Mouse (Mus musculus) right cerebral cortex, adult 2 months (tissue): ENCODE data around the gene Mylk4.
A peak's percentile ranks its signal among the peaks of the same experiment; 100 is the strongest.

Source experiments
- DNase-seq, 2 experiments: peaks; one replicate each; pipeline ENCODE4 v3.0.0; 2021 to 2022; ENCODE audit warnings: low spot score in 2 of 2

Mylk4 gene

GRCm38 (mm10) chr13:32783816-32784215 is at the start of gene Mylk4:
Mylk4 (minus strand) TSS chr13:32783954.
- DNase-seq: no peak

GRCm38 (mm10) chr13:32833237-32833636 is 49.5 kb upstream of the Mylk4 start:
- DNase-seq: no peak

- DNase-seq: no peak
Observed at GRCm38 (mm10) chr13:32832776-32833175, 49.0 kb upstream of the Mylk4 start.

DNA sequence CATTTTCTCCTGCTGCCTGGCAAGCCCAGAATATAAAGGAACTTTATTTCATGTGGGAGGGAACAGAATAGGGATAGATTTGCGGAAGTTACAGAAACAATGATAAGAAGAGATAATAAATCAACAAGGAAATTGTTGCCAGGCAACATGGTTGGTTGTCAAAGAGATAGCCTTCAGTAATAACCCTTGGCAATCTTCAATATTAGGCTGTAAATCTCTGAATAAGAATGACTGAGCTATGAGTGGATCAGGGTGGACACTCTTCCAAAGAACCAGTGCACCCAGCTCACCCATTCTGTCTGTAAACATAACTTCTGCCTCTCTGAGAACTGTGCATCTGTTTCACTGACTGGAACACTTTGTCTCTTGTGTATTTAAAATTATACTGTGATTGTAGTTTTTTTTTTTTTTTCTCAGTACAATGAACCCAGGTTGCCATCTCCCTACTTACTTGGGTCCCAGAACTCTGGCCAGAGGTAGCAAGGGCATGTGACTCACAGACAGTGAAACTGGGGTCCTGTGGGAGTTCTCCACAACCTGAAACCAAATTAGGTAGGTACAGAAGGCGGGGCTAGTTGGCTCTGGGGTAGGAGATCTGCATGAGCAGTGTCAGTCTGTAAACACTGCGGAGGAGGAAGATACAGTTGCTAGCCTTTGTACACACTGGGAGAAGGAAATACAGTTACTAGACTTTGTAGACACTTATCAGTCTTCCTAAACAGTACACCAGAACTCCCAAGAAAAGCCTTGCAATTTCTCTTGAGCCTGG is 47.9 kb upstream of the Mylk4 start:
- DNase-seq: no peak

GRCm38 (mm10) chr13:32828886-32829285 is 45.1 kb upstream of the Mylk4 start:
- no peak for DNase-seq

DNA sequence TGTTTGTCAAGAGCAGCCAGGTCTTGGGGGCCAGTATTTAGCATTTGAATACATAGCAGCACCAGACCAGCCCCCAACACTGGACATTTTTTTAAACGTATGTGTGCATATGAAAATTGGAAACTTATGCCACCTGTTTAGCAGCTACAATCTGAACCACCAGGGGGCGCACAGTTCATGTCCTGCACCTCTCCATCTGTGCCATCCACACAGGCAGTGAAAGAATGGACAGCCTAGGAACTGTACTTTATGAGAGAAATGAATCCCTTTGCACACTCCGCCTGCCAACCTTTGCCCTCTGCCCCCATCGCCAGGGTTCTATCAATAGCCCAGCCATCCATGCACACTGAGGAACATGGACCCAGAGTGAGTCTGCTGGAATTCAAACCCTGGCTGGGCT is 44.2 kb upstream of the Mylk4 start:
- peak; percentile 58 to 60 for DNase-seq

DNA sequence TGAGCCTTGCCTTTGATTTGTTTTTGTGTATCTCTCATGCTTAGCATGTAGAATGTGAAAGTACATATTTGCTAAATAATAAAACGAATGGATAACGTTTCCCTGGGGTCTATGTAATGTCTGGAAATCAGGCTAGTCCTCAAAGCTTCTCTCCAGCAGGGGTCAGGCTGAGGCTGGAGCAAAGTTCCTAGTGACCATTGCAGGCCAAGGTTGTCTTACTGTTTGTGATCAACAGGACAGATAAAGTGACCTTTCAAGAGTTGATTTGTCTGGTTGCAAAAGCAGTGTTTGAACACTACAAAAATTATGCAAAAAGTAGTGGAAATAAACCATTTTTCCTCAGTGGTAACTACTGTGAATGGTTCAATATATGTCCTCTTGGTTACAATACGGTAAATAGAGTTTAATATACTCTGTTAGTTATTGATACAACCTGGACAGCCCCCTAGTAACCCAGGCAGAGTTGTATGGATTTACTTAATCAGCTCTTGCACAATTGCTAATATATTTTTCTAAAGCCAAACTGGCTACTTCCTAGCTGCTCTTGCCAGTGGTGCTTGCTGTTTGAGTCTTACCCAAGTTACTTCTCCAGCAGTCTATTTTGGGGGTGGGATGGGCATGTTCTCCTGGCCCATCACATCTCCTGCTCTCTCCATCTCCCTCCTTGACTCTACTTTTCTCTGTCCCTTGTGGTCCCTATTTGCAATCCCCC is 43.5 kb upstream of the Mylk4 start:
- no peak for DNase-seq

DNA sequence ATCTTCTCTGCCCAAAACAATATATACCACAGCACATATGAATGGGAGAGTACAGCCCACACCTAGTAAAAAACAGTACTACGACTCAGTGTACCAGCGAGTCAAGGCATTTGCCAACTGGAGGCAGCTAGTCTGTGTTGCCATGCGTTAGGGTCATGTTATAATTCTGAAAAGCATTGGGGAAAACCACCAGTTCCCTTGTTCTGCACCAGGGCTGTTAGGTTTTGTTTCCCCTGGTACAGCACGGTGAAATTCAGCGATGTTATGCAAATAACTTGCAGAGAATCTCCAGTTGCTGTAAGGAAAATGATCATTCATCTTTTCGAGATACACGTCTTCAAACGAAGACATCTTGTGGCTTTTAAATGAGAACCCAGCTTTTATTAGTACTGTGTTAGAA is 41.8 kb upstream of the Mylk4 start:
- DNase-seq: no peak

- DNase-seq: no peak
Observed at GRCm38 (mm10) chr13:32824377-32825330, 40.9 kb upstream of the Mylk4 start.

- DNase-seq: no peak
Observed at GRCm38 (mm10) chr13:32823126-32823525, 39.4 kb upstream of the Mylk4 start.

- no peak for DNase-seq
Observed at GRCm38 (mm10) chr13:32821671-32822070, 37.9 kb upstream of the Mylk4 start.

GRCm38 (mm10) chr13:32819926-32820325 is 36.2 kb upstream of the Mylk4 start:
- DNase-seq: no peak

DNA sequence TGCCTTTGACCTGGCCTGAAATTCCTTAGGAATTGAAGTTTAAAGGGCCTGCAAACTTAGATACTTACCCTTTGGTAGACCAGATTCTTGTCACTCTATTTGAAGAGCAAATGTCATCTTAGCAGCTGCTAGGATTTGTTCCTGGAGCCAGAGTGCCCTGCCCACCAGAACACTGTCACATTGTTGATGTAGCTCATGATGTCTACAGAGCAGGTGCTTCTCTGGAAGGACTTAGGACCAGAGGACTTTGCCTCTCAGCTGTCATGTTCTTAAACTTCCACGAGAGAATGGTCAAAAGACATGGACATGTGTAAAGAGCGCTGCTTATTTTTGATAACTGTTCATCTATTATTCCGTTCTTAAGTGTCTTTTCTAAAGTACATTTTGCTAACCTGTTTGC is 35.5 kb upstream of the Mylk4 start:
- DNase-seq: no peak

DNA sequence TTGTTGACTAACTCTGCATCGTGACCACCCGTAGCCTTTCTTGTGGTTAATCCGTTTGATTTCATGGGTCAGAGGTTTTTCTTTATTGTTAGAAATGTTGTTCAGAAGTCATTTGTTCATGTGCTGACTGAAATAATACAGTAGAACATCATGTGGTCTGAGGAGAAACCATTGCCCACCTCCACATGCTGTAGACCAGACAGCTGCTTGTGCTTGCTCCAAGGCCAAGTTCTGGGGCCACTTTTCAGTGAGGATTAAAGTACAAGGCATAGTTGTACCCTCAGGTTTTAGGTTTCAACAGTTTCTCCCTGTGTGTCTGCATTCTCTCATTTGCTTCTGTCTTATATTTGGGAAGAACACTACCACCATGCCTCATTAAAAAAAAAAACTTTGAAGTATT is 23.9 kb upstream of the Mylk4 start:
- no peak for DNase-seq

DNA sequence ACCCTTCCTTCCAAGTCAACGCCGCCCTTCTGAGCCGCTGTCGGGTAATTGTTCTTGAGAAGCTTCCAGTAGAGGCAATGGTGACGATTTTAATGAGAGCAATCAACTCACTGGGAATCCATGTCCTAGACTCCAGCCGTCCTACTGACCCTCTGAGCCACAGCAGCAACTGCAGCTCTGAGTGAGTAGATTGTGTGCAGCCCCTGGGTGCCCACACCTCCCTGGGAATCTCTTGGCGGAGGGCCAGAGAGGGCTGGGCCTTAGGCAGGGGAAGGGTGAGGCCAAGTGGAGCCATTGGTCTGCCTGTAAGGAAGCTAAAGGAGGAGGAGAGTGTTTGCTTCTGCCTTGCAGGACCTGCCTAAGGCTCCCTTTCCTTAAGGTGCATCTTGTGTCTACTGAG is 23.1 kb upstream of the Mylk4 start:
- no peak for DNase-seq

GRCm38 (mm10) chr13:32803701-32804345 is 20.1 kb upstream of the Mylk4 start:
- no peak for DNase-seq

- DNase-seq: peak; percentile 53 to 60
Observed at GRCm38 (mm10) chr13:32802259-32803081, 18.7 kb upstream of the Mylk4 start, which contains the start of gene D930007J09Rik. D930007J09Rik (minus strand) TSS chr13:32802849.

DNA sequence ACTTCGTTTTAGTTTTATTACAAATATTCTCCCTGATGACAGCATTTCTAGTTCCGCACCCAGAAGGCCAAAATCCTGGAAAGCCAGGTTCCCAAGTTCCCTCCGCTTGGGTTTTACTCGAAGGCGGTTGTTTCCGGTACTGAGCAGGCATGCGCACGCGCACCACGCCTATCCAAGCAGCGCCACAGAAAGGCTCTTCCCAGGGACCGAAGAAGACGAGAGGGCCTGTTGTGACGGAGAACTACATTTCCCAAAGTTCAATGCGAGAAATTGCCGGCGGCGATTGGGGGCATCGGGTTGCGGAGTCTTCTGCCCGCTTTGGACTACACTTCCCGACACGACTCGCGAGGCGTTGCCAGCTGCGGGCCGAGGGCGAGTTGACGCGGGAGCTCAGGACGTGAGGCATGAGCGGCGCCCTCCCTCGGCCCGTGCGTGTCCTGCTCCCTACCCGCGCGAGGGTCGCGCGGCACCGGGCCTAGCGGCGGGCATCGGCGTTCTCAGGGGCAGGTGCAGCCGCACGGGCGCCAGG is 18.0 kb upstream of the Mylk4 start, which contains the start of gene Wrnip1:
TSS of gene Wrnip1 (plus strand) at position 346 of the 529 bp plus-strand sequence.
- peak; percentile 96 to 99 for DNase-seq

GRCm38 (mm10) chr13:32800859-32801258 is 17.1 kb upstream of the Mylk4 start:
- no peak for DNase-seq

DNA sequence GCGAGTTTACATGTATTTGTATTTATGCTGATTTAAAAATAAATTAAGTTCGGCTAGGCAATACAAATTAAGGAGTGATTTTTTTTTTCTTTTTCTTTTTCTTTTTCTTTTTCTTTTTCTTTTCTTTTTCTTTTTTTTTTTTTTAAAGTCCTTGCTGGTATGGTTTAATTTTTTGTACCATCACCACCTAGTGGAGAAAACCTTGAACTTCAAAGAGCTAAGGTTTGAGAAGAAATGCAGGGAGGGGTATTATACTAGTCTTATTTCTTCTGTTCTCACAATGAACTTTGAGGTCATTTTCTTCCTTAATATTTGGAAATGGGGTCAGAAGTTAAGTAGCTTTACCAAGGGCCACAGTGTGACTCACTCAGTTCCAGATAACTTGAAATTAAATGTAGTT is 15.4 kb upstream of the Mylk4 start:
- no peak for DNase-seq
